ENCODE assay signal across 8 mouse cellular contexts in the genomic region with DNA sequence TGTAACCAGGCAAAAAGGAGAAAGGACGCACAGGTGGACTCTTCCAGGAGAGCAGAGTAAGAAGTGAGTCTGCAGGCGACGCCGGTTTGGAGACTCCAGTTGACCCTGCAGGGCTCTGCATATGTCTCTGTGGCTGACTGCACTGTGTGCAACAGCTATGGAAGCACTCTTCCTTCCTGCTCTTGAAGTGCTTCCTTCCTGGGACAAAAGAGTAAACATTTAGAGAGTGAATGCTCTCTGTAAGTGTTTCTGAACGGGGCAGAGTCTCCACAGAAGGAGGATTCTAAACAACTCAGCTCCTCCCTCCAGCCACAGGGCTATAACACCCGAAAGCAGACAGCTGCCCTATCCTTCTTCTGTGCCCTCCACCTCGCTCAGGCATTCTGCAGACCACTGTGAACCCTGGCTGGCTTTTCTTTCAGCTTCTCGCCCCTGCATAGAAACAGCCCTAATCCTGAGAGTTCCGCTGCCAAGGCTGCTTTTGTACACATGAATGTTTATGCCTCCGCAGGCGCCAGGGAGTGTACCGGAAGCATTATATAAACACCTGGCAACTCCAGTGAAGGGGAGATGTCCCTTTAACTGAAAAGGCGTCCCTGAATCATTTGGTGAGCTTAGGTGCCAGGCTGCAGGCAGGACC. TPM values are rescaled to one million over a fixed set of nuclear protein-coding genes. Genes with fewer than 3 reads are reported as not detected.
DNase-seq lines count a peak whose midpoint lies in the region; ATAC-seq and TF ChIP-seq lines count a peak whose summit lies in the region.

No protein-coding gene starts in this region.

- H3K27me3 ChIP-seq in heart, embryonic 15.5 days: no peaks in the 10 kb centered on the region
- H3K27me3 ChIP-seq in forebrain, embryonic 11.5 days (ENCODE audit: control insufficient read depth, insufficient read depth, low read length): no peaks in the 10 kb centered on the region
- no peaks in the 10 kb centered on the region for H3K27me3 ChIP-seq in kidney, postnatal 0 days (ENCODE audit: insufficient read depth, low read length)
- no peaks in the 10 kb centered on the region for H3K27me3 ChIP-seq in midbrain, embryonic 11.5 days (ENCODE audit: control insufficient read depth, insufficient read depth, low read length)

- no peaks in the 10 kb centered on the region for H3K9me3 ChIP-seq in heart, embryonic 15.5 days (replicated peaks)
- H3K9me3 ChIP-seq in forebrain, embryonic 11.5 days (ENCODE audit: control insufficient read depth, low read length): no peaks in the 10 kb centered on the region
- no peaks in the 10 kb centered on the region for H3K9me3 ChIP-seq in kidney, postnatal 0 days (replicated peaks; ENCODE audit: low read length)
- no peaks in the 10 kb centered on the region for H3K9me3 ChIP-seq in midbrain, embryonic 11.5 days (ENCODE audit: control insufficient read depth, low read length)

- DNase-seq in heart, postnatal 10 days: no peak
- no peak for DNase-seq in forebrain, embryonic 11.5 days (ENCODE audit: low spot score)
- peak; percentile 42 for DNase-seq in kidney, postnatal 0 days (ENCODE audit: low spot score)
- no peak for DNase-seq in midbrain, embryonic 11.5 days (ENCODE audit: low spot score, missing footprints)
- no peak for DNase-seq in urinary bladder, postnatal 10 days (ENCODE audit: low spot score)
- DNase-seq in left cerebral cortex, adult 8-10 months (ENCODE audit: low spot score in 2 of 2): no peak
- DNase-seq in adrenal gland, postnatal 25 days: no peak

- H3K27ac ChIP-seq in heart, embryonic 15.5 days: no peak overlapping the region
- H3K27ac ChIP-seq in forebrain, embryonic 11.5 days (ENCODE audit: low read depth, low read length): no peak overlapping the region
- peak overlapping the region; percentile 57 for H3K27ac ChIP-seq in kidney, postnatal 0 days
- no peak overlapping the region for H3K27ac ChIP-seq in midbrain, embryonic 11.5 days (ENCODE audit: low read depth, low read length)

- H3K36me3 ChIP-seq in heart, embryonic 15.5 days: no peaks in the 10 kb centered on the region
- H3K36me3 ChIP-seq in forebrain, embryonic 11.5 days (ENCODE audit: control insufficient read depth, insufficient read depth, low read length): no peaks in the 10 kb centered on the region
- no peaks in the 10 kb centered on the region for H3K36me3 ChIP-seq in kidney, postnatal 0 days (ENCODE audit: insufficient read depth, low read length)
- no peaks in the 10 kb centered on the region for H3K36me3 ChIP-seq in midbrain, embryonic 11.5 days (ENCODE audit: control insufficient read depth, insufficient read depth, low read length)

- WGBS in heart, embryonic 15.5 days: 55% methylated on average over 13 of the region's 13 CpGs
- WGBS in forebrain, embryonic 11.5 days: 43% methylated on average over 13 of the region's 13 CpGs
- WGBS in kidney, postnatal 0 days: 25% methylated on average over 13 of the region's 13 CpGs
- WGBS in midbrain, embryonic 11.5 days: 40% methylated on average over 13 of the region's 13 CpGs

- peaks cover 16% of the 10 kb centered on the region for H3K4me1 ChIP-seq in heart, embryonic 15.5 days (replicated peaks)
- H3K4me1 ChIP-seq in forebrain, embryonic 11.5 days (replicated peaks; ENCODE audit: control insufficient read depth, insufficient read depth, low read length): peaks cover 12% of the 10 kb centered on the region
- peaks cover 24% of the 10 kb centered on the region for H3K4me1 ChIP-seq in kidney, postnatal 0 days (replicated peaks; ENCODE audit: insufficient read depth, low read length)
- H3K4me1 ChIP-seq in midbrain, embryonic 11.5 days (ENCODE audit: control insufficient read depth, insufficient read depth, low read length): peaks cover 8% of the 10 kb centered on the region

- peak overlapping the region; percentile 3; the same call in 1 of the 2 replicates for H3K4me2 ChIP-seq in heart, embryonic 15.5 days
- H3K4me2 ChIP-seq in forebrain, embryonic 11.5 days (ENCODE audit: low read depth, low read length, severe bottlenecking): no peak overlapping the region
- peak overlapping the region; percentile 43 for H3K4me2 ChIP-seq in kidney, postnatal 0 days (ENCODE audit: low read length)
- no peak overlapping the region for H3K4me2 ChIP-seq in midbrain, embryonic 11.5 days

- TF ChIP-seq CTCF in kidney, postnatal 0 days (IDR thresholded peaks at IDR 0.05; ENCODE audit: low read depth): no peak

- no peak overlapping the region for H3K9ac ChIP-seq in heart, embryonic 15.5 days
- peak overlapping the region; percentile 21; the same call in 1 of the 2 replicates for H3K9ac ChIP-seq in forebrain, embryonic 11.5 days (ENCODE audit: low read length)
- peak overlapping the region; percentile 23; the same call in 1 of the 2 replicates for H3K9ac ChIP-seq in kidney, postnatal 0 days (ENCODE audit: low read depth, low read length)
- 0 out of 2 replicates have a peak overlapping the region, but pooled peaks have one; percentile 18 for H3K9ac ChIP-seq in midbrain, embryonic 11.5 days (ENCODE audit: low read length)

- intact Hi-C loops in heart, postnatal 10 days (cut with DNase I): no loop called here

- ATAC-seq in heart, embryonic 15.5 days (replicated peaks; ENCODE audit: insufficient number of reproducible peaks, insufficient read depth, low FRiP score, low read depth): no peak
- ATAC-seq in forebrain, embryonic 11.5 days (replicated peaks; ENCODE audit: low FRiP score): no peak
- ATAC-seq in kidney, postnatal 0 days (replicated peaks; ENCODE audit: low FRiP score, low read depth): no peak
- no peak for ATAC-seq in midbrain, embryonic 11.5 days (ENCODE audit: low FRiP score)

- no peak overlapping the region for H3K4me3 ChIP-seq in heart, embryonic 15.5 days
- no peak overlapping the region for H3K4me3 ChIP-seq in forebrain, embryonic 11.5 days (ENCODE audit: low read depth, low read length)
- H3K4me3 ChIP-seq in kidney, postnatal 0 days (replicated peaks; ENCODE audit: low read depth, low read length): 0 out of 2 replicates have a peak overlapping the region, but pooled peaks have one; percentile 2
- H3K4me3 ChIP-seq in midbrain, embryonic 11.5 days (ENCODE audit: low read depth, low read length): no peak overlapping the region

RNA-seq across cellular contexts. Expression of a gene that starts 14.2 kb away (rescaled TPM):
- 6.5 and 6.8 TPM in 2 replicates for polyA plus RNA-seq in heart, embryonic 15.5 days (2015; fragmentation: Nextera tagmentation; extraction: Ambion mirVana)
- 1 to 10 TPM; 2.9 to 3.7 TPM for total RNA-seq in heart, postnatal 10 days (2021)
- polyA plus RNA-seq in forebrain, embryonic 11.5 days (2014; fragmentation: Nextera tagmentation; extraction: Ambion mirVana): 7.4 and 8.3 TPM in 2 replicates
- 7.5 TPM in 2 replicates for polyA plus RNA-seq in kidney, postnatal 0 days (2015; fragmentation: Nextera tagmentation; extraction: Ambion mirVana)
- 9.4 and 9.5 TPM in 2 replicates for polyA plus RNA-seq in midbrain, embryonic 11.5 days (2014; fragmentation: Nextera tagmentation; extraction: Ambion mirVana)
- 10 to 100 TPM; 19.9 to 23.9 (median 21.7) TPM for total RNA-seq in left cerebral cortex, adult 8-10 months (2022)
- 1.2 and 2.1 TPM in 2 replicates for total RNA-seq in adrenal gland, postnatal 25 days (2021)

Comparison
In these comparisons a context has a peak if more than half of its experiments do, and no peak if none do; other contexts are left out.
1. H3K4me2 ChIP-seq: peak in heart, embryonic 15.5 days (single experiment) and kidney, postnatal 0 days (single experiment); none in forebrain, embryonic 11.5 days (single experiment) and midbrain, embryonic 11.5 days (single experiment).